Comparison of ENCODE assay signal across 8 mouse cellular contexts in genomic region chr11:120142601-120143051, GRCm38 (mm10). TPM values are rescaled to one million over a fixed set of nuclear protein-coding genes. Genes with fewer than 3 reads are reported as not detected.
DNase-seq lines count a peak whose midpoint lies in the region; ATAC-seq and TF ChIP-seq lines count a peak whose summit lies in the region.

No protein-coding gene starts in this region.

- peak; percentile 20; the same call in 1 of the 2 replicates for TF ChIP-seq CTCF in small intestine, adult 2 months (IDR thresholded peaks at IDR 0.05; ENCODE audit: extremely low read depth, insufficient read length, insufficient replicate concordance, low read depth, low read length)

- H3K27ac ChIP-seq in hindbrain, embryonic 13.5 days, result no peak overlapping the region
- H3K27ac ChIP-seq in hindbrain, embryonic 11.5 days (ENCODE audit: low read depth, low read length), result no peak overlapping the region
- H3K27ac ChIP-seq in intestine, embryonic 16.5 days (ENCODE audit: low read length), result peak overlapping the region; percentile 62
- H3K27ac ChIP-seq in liver, embryonic 16.5 days (ENCODE audit: low read length), result peak overlapping the region; percentile 28; the same call in 1 of the 2 replicates
- peak overlapping the region; percentile 33 for H3K27ac ChIP-seq in small intestine, adult 2 months (ENCODE audit: insufficient read depth, low read depth, low read length)

- TF ChIP-seq POLR2A in small intestine, adult 2 months (IDR thresholded peaks at IDR 0.05; ENCODE audit: low read depth, low read length), result no peak

- H3K4me3 ChIP-seq in hindbrain, embryonic 13.5 days, result no peak overlapping the region
- H3K4me3 ChIP-seq in hindbrain, embryonic 11.5 days (ENCODE audit: low read depth, low read length), result no peak overlapping the region
- H3K4me3 ChIP-seq in intestine, embryonic 16.5 days (ENCODE audit: low read length), result no peak overlapping the region
- H3K4me3 ChIP-seq in liver, embryonic 16.5 days (ENCODE audit: low read depth, low read length), result no peak overlapping the region
- no peak overlapping the region for H3K4me3 ChIP-seq in small intestine, adult 2 months (ENCODE audit: low read depth, low read length)

- no peak for DNase-seq in hindbrain, embryonic 11.5 days (ENCODE audit: low spot score)
- peak; percentile 26 for DNase-seq in Muller cell, postnatal 12 days (ENCODE audit: inconsistent ontology term)
- peak; percentile 42 for DNase-seq in gastrocnemius, postnatal 10 days
- DNase-seq in spleen, adult 12 weeks (ENCODE audit: low spot score), result no peak

- H3K27me3 ChIP-seq in hindbrain, embryonic 13.5 days, result no peaks in the 10 kb centered on the region
- no peaks in the 10 kb centered on the region for H3K27me3 ChIP-seq in hindbrain, embryonic 11.5 days (ENCODE audit: control insufficient read depth, insufficient read depth, low read length)
- no peaks in the 10 kb centered on the region for H3K27me3 ChIP-seq in intestine, embryonic 16.5 days (replicated peaks; ENCODE audit: control insufficient read depth, insufficient read depth, low read length)
- no peaks in the 10 kb centered on the region for H3K27me3 ChIP-seq in liver, embryonic 16.5 days (ENCODE audit: control insufficient read depth, insufficient read depth, low read depth, low read length)
- no peaks in the 10 kb centered on the region for H3K27me3 ChIP-seq in small intestine, adult 2 months (ENCODE audit: control insufficient read depth, insufficient read depth, low read length)

- no peak for ATAC-seq in hindbrain, embryonic 13.5 days (ENCODE audit: low FRiP score)
- ATAC-seq in hindbrain, embryonic 11.5 days (ENCODE audit: low FRiP score), result no peak
- peak; percentile 36 for ATAC-seq in intestine, embryonic 16.5 days
- peak; percentile 66 for ATAC-seq in liver, embryonic 16.5 days (ENCODE audit: low read depth)

- H3K9me3 ChIP-seq in hindbrain, embryonic 13.5 days, result no peaks in the 10 kb centered on the region
- no peaks in the 10 kb centered on the region for H3K9me3 ChIP-seq in hindbrain, embryonic 11.5 days (ENCODE audit: control insufficient read depth, low read length)
- no peaks in the 10 kb centered on the region for H3K9me3 ChIP-seq in intestine, embryonic 16.5 days (ENCODE audit: control insufficient read depth, low read length)
- no peaks in the 10 kb centered on the region for H3K9me3 ChIP-seq in liver, embryonic 16.5 days (replicated peaks; ENCODE audit: control insufficient read depth, low read length)

- H3K4me1 ChIP-seq in hindbrain, embryonic 13.5 days (replicated peaks), result peaks cover 40% of the 10 kb centered on the region
- H3K4me1 ChIP-seq in hindbrain, embryonic 11.5 days (replicated peaks; ENCODE audit: control insufficient read depth, insufficient read depth, low read length), result peaks cover 3% of the 10 kb centered on the region; the same call in 1 of the 2 replicates
- H3K4me1 ChIP-seq in intestine, embryonic 16.5 days (ENCODE audit: control insufficient read depth, insufficient read depth, low read length), result peaks cover 30% of the 10 kb centered on the region
- peaks cover 26% of the 10 kb centered on the region for H3K4me1 ChIP-seq in liver, embryonic 16.5 days (ENCODE audit: control insufficient read depth, low read depth, low read length)
- H3K4me1 ChIP-seq in small intestine, adult 2 months (ENCODE audit: control insufficient read depth, insufficient read depth, insufficient read length, low read length), result peaks cover 6% of the 10 kb centered on the region

- H3K4me2 ChIP-seq in hindbrain, embryonic 13.5 days, result no peak overlapping the region
- H3K4me2 ChIP-seq in hindbrain, embryonic 11.5 days (replicated peaks; ENCODE audit: low read depth, low read length), result no peak overlapping the region
- no peak overlapping the region for H3K4me2 ChIP-seq in intestine, embryonic 16.5 days (ENCODE audit: low read depth, low read length)
- no peak overlapping the region for H3K4me2 ChIP-seq in liver, embryonic 16.5 days (ENCODE audit: low read depth, low read length)

- H3K36me3 ChIP-seq in hindbrain, embryonic 13.5 days, result peaks cover 40% of the 10 kb centered on the region
- H3K36me3 ChIP-seq in hindbrain, embryonic 11.5 days (ENCODE audit: control insufficient read depth, insufficient read depth, low read length), result no peaks in the 10 kb centered on the region
- peaks cover 3% of the 10 kb centered on the region; the same call in 1 of the 2 replicates for H3K36me3 ChIP-seq in intestine, embryonic 16.5 days (ENCODE audit: control insufficient read depth, insufficient read depth, low read length)
- H3K36me3 ChIP-seq in liver, embryonic 16.5 days (ENCODE audit: control insufficient read depth, insufficient read depth), result peaks cover 6% of the 10 kb centered on the region
- peaks cover 15% of the 10 kb centered on the region for H3K36me3 ChIP-seq in small intestine, adult 2 months (ENCODE audit: control insufficient read depth, insufficient read depth, low read length)

- 0 out of 2 replicates have a peak overlapping the region, but pooled peaks have one; percentile 51 for H3K9ac ChIP-seq in hindbrain, embryonic 13.5 days
- H3K9ac ChIP-seq in hindbrain, embryonic 11.5 days (ENCODE audit: low read depth, low read length), result no peak overlapping the region
- no peak overlapping the region for H3K9ac ChIP-seq in intestine, embryonic 16.5 days (ENCODE audit: low read depth, low read length)
- no peak overlapping the region for H3K9ac ChIP-seq in liver, embryonic 16.5 days (ENCODE audit: low read depth, low read length)

- 76% methylated on average over 3 of the region's 3 CpGs for WGBS in hindbrain, embryonic 13.5 days
- 91% methylated on average over 3 of the region's 3 CpGs for WGBS in hindbrain, embryonic 11.5 days
- 67% methylated on average over 3 of the region's 3 CpGs for WGBS in intestine, embryonic 16.5 days
- WGBS in liver, embryonic 16.5 days (ENCODE audit: insufficient replicate concordance), result 33% methylated on average over 3 of the region's 3 CpGs
- WGBS in small intestine, adult 2 months, result 74% methylated on average over 3 of the region's 3 CpGs

RNA-seq across cellular contexts. Expression of gene Slc38a10, which starts 8.5 kb away (rescaled TPM):
- polyA plus RNA-seq in hindbrain, embryonic 13.5 days (2015; fragmentation: Nextera tagmentation; extraction: Ambion mirVana), result 110 and 115 TPM in 2 replicates
- polyA plus RNA-seq in hindbrain, embryonic 11.5 days (2014; fragmentation: Nextera tagmentation; extraction: Ambion mirVana), result 58.6 and 64.7 TPM in 2 replicates
- 10 to 100 TPM; 66.0 to 82.7 TPM for total RNA-seq in gastrocnemius, postnatal 10 days (2021)
- 84.6 and 91.4 TPM in 2 replicates for polyA plus RNA-seq in intestine, embryonic 16.5 days (2015; fragmentation: Nextera tagmentation; extraction: Ambion mirVana)
- 36.6 and 42.0 TPM in 2 replicates for polyA plus RNA-seq in liver, embryonic 16.5 days (2015; fragmentation: Nextera tagmentation; extraction: Ambion mirVana)
- 59.0 and 108 TPM in 2 replicates for polyA plus RNA-seq in small intestine, adult 2 months (2012; rRNA removed)

RNA-seq across cellular contexts. Expression of gene Ndufaf8, which starts 43.9 kb away (rescaled TPM):
- polyA plus RNA-seq in hindbrain, embryonic 13.5 days (2015; fragmentation: Nextera tagmentation; extraction: Ambion mirVana), result 52.7 and 57.0 TPM in 2 replicates
- polyA plus RNA-seq in hindbrain, embryonic 11.5 days (2014; fragmentation: Nextera tagmentation; extraction: Ambion mirVana), result 62.8 and 67.5 TPM in 2 replicates
- total RNA-seq in gastrocnemius, postnatal 10 days (2021), result 10 to 100 TPM; 40.9 to 44.2 TPM
- 113 and 119 TPM in 2 replicates for polyA plus RNA-seq in intestine, embryonic 16.5 days (2015; fragmentation: Nextera tagmentation; extraction: Ambion mirVana)
- 36.3 and 45.3 TPM in 2 replicates for polyA plus RNA-seq in liver, embryonic 16.5 days (2015; fragmentation: Nextera tagmentation; extraction: Ambion mirVana)
- polyA plus RNA-seq in small intestine, adult 2 months (2012; rRNA removed), result 47.0 and 74.1 TPM in 2 replicates

RNA-seq across cellular contexts. Expression of gene Tepsin, which starts 44.1 kb away (rescaled TPM):
- polyA plus RNA-seq in hindbrain, embryonic 13.5 days (2015; fragmentation: Nextera tagmentation; extraction: Ambion mirVana), result 19.3 and 19.8 TPM in 2 replicates
- 16.9 and 17.6 TPM in 2 replicates for polyA plus RNA-seq in hindbrain, embryonic 11.5 days (2014; fragmentation: Nextera tagmentation; extraction: Ambion mirVana)
- total RNA-seq in gastrocnemius, postnatal 10 days (2021), result 1 to 10 TPM; 5.2 to 6.3 TPM
- 21.1 and 22.5 TPM in 2 replicates for polyA plus RNA-seq in intestine, embryonic 16.5 days (2015; fragmentation: Nextera tagmentation; extraction: Ambion mirVana)
- polyA plus RNA-seq in liver, embryonic 16.5 days (2015; fragmentation: Nextera tagmentation; extraction: Ambion mirVana), result 6.3 and 7.2 TPM in 2 replicates
- polyA plus RNA-seq in small intestine, adult 2 months (2012; rRNA removed), result 47.0 and 79.3 TPM in 2 replicates

RNA-seq across cellular contexts. Expression of gene Cep131, which starts 56.0 kb away (rescaled TPM):
- 23.2 and 26.7 TPM in 2 replicates for polyA plus RNA-seq in hindbrain, embryonic 13.5 days (2015; fragmentation: Nextera tagmentation; extraction: Ambion mirVana)
- polyA plus RNA-seq in hindbrain, embryonic 11.5 days (2014; fragmentation: Nextera tagmentation; extraction: Ambion mirVana), result 24.2 and 24.6 TPM in 2 replicates
- 10 to 100 TPM in 1 of 2 experiments, 1 to 10 TPM in 1; 9.9 to 11.4 TPM for total RNA-seq in gastrocnemius, postnatal 10 days (2021)
- 12.0 and 12.2 TPM in 2 replicates for polyA plus RNA-seq in intestine, embryonic 16.5 days (2015; fragmentation: Nextera tagmentation; extraction: Ambion mirVana)
- 3.3 and 3.4 TPM in 2 replicates for polyA plus RNA-seq in liver, embryonic 16.5 days (2015; fragmentation: Nextera tagmentation; extraction: Ambion mirVana)
- polyA plus RNA-seq in small intestine, adult 2 months (2012; rRNA removed), result 3.2 TPM in 2 replicates

Comparison
In these comparisons a context has a peak if more than half of its experiments do, and no peak if none do; other contexts are left out.
1. ATAC-seq: peak in intestine, embryonic 16.5 days (single experiment) and liver, embryonic 16.5 days (single experiment); none in hindbrain, embryonic 13.5 days (single experiment) and hindbrain, embryonic 11.5 days (single experiment).
2. H3K27ac ChIP-seq: peak in intestine, embryonic 16.5 days (single experiment), liver, embryonic 16.5 days (single experiment) and small intestine, adult 2 months (single experiment); none in hindbrain, embryonic 13.5 days (single experiment) and hindbrain, embryonic 11.5 days (single experiment).
3. DNase-seq: peak in Muller cell, postnatal 12 days (single experiment) and gastrocnemius, postnatal 10 days (single experiment); none in hindbrain, embryonic 11.5 days (single experiment) and spleen, adult 12 weeks (single experiment).